Mouse (Mus musculus) heart, postnatal 25 days (tissue): ENCODE data around the gene Hoxb7. TPM values are rescaled to one million over a fixed set of nuclear protein-coding genes. Genes with fewer than 3 reads are reported as not detected.

Source experiments
- DNase-seq: peaks from one replicate; pipeline ENCODE4 v3.0.0; 2022; ENCODE audit warnings: low spot score
- intact Hi-C: fragments of 180-260 bp; cut with DNase I; formaldehyde crosslinking; loops from one replicate; pipeline ENCODE4 v1.15.1; 2025
- total RNA-seq, 2 experiments: library from RNA; stranded (reverse); gene quantifications; 2 replicates each; pipeline ENCODE4 v1.2.3; 2021

Hoxb7 gene
- total RNA-seq, 2 experiments from 2014 or later, result not detected

DNA sequence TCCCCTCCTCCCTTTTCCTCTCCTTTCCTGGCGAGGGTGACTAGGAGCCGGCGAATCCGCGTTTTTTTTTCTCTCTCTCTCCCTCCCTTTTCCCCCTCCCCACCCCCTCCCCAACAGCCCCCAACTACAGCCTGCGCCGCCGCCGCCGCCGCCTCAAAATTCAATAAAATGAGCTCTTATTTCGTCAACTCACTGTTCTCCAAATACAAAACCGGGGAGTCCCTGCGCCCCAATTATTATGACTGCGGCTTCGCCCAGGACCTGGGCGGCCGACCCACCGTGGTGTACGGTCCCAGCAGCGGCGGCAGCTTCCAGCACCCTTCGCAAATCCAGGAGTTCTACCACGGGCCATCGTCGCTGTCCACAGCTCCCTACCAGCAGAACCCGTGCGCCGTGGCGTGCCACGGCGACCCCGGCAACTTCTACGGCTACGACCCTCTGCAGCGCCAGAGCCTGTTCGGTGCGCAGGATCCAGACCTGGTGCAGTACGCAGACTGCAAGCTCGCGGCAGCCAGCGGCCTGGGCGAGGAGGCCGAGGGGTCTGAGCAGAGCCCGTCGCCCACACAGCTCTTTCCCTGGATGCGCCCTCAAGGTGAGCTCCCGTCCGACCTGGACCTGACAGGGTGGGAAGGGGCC is 3.5 kb upstream of the Hoxb7 start:
- no peak for DNase-seq
- intact Hi-C loops, result no loop called here

DNA sequence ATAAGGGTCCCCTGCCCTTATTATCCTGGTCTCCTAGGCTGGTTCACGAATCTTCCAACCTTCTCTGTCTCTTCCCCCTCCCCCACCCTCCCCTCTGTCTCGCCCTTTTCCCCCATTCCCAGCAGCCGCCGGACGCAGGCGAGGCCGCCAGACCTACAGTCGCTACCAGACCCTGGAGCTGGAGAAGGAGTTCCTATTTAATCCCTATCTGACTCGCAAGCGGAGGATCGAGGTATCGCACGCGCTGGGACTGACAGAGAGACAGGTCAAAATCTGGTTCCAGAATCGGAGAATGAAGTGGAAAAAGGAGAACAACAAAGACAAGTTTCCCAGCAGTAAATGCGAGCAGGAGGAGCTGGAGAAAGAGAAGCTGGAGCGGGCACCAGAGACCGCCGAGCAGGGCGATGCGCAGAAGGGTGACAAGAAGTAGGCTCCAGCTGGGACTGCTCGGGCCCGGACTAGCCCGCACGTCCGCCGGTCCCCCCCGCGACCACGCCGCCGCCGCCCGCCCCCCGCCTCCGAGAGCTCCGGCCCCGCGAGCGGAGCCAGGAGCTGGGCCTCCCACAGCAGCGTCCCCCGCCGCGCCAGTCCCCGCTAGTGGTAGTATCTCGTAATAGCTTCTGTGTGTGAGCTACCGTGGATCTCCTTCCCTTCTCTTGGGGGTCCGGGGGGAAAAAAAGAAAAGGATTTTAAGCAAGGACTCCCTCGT is 2.2 kb upstream of the Hoxb7 start:
- DNase-seq, result no peak
- intact Hi-C loops, result no loop called here

DNA sequence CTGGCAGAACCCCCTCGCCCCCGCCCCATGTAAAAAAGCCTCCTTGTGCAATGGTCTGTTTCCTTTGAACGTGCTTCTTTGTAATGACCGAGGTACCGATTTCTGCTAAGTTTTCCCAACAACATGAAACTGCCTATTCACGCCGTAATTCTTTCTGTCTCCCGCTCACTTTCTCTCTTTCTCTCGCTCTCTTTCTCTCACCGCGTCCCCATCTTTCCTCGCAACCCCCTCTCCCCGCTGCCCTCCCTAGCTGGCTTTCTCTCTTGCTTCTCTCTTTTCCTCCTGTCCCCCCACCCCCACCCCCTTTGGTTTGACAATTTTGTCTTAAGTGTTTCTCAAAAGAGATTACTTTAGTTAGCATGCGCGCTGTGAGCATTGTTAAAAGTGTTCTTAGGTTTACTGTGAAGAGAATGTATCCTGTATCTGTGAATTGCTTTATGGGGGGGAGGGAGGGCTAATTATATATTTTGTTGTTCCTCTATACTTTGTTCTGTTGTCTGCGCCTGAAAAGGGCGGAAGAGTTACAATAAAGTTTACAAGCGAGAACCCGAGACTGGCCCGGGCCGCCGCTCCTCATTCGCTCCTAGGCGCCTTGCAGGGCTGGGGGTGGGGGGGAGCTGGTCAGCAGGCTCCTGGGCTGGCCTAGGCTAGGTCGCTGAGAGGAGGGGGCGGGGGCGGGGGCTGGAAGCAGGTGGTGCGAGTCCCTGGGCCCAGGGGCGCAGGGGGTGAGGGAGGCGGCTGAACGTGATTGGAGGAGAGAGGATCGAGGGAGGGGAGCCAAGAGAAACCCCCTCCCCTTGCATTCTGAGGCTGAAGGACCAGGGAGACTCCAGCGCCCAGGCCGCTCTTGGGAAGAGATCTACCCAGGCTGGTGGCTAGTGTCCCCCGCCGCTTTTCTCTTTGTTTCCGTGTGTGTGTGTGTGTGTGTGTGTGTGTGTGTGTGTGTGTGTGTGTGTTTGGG is 1.4 kb upstream of the Hoxb7 start:
- no peak for DNase-seq
- intact Hi-C loops, result no loop called here

DNA sequence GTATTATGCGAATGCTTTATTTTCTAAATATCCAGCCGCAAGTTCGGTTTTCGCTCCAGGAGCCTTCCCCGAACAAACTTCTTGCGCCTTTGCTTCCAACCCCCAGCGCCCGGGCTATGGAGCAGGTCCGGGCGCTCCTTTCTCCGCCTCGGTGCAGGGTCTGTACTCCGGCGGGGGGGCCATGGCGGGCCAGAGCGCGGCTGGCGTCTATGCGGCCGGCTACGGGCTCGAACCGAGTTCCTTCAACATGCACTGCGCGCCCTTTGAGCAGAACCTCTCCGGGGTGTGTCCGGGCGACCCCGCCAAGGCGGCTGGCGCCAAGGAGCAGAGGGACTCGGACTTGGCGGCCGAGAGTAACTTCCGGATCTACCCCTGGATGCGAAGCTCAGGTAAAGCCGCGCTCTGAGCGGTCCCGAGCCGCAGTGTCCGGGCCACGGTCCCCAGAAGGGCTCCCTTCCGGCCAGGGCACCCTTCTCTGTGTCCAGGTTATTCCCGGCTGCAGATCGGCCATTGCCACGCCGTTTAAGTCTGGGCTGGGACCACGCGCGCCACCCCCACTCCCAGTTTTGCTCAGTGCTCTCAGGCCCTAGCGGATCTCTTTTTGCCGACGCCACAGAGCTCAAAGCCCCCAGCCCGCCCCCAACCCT is 439 bp downstream of the Hoxb7 start:
- intact Hi-C loops, result no loop called here
- no peak for DNase-seq

DNA sequence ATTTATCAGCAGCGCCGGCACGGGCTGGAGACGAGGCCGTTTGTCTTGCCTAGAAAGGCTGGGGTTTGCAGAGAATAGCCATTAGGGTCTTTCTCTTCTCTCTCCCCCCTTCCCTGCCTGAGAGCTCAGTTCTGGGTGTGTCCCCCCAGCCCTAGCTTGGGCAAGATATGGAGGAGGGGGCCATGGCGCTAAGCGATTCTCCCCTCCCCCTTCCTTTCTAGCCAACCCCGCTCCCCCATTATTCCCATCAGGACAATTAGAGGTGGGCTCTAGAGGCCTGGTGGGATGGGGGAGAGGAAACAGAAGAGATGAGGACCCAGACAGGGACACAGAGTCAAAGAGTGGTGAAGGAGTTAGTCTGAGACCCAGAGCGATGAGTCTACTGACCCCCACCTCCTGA is 988 bp downstream of the Hoxb7 start:
- intact Hi-C loops, result no loop called here
- DNase-seq, result no peak

DNA sequence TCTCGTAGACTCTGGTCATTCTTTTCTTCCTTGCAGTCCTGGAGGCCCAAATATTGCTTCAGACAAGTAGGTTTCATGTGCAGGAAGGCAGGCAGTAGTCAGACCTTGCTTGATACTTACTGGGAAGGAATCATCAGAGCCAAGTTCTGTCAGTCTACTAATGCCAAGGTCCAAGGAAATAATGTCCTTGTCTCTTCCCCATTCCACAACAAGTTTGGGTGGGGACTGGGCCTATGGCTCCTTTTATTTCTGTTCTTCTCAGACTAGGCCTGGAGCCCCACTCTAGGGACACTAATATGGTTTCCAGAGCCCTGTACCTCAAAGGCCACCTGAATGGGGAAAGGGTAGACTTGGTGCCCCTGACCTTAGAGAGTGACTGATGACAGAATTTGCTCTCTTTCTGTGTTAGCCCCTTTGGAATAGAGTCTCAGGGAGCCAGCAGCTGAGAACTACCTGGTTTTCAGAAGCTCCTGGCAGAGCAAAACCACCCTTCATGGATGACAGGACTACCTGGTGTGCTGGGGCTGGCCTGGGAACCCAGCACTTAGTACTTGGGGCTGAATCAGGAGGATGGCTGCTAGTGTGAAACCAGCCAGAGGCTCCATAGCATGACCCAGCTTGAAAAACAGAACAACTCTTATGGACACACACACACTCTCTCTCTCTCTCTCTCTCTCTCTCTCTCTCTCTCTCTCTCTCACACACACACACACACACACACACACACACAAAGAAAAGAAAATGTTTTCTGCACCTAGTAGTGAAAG is 2.2 kb downstream of the Hoxb7 start:
- intact Hi-C loops, result no loop called here

DNA sequence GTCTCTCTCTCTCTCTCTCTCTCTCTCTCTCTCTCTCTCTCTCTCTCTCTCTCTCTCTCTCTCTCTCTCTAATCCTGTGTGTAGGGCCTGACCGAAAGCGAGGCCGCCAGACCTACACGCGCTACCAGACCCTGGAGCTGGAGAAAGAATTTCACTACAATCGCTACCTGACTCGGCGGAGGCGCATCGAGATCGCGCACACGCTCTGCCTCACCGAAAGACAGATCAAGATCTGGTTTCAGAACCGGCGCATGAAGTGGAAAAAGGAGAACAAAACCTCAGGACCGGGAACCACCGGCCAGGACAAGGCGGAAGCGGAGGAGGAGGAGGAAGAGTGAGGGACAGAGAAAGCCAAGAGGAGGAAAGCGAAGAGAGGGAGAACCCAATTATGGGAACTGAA is 2.9 kb downstream of the Hoxb7 start:
- intact Hi-C loops, result no loop called here
- DNase-seq, result no peak

More for the DNA sequence above, 2.2 kb downstream of the Hoxb7 start:
- DNase-seq, result no peak

DNA sequence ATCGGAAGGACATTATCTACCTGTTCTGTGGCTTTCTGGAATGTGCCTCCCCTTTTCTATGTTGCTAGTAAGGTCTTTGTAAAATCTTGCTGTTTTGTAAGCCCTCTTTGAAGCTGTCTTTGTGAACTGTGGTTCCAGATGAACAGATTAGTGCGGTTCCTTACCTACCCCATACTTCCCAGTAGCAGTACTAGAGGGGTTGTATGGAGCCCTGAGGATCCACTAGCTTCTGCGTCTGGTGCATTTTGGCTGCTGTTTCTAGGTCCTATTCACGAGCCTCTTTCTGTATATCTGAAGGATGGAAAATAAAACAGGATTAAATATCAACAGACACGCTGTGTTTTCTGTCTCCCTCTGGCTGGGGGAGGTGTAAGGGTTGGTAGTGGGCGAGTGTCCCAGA is 3.4 kb downstream of the Hoxb7 start:
- intact Hi-C loops, result no loop called here
- DNase-seq, result no peak

DNA sequence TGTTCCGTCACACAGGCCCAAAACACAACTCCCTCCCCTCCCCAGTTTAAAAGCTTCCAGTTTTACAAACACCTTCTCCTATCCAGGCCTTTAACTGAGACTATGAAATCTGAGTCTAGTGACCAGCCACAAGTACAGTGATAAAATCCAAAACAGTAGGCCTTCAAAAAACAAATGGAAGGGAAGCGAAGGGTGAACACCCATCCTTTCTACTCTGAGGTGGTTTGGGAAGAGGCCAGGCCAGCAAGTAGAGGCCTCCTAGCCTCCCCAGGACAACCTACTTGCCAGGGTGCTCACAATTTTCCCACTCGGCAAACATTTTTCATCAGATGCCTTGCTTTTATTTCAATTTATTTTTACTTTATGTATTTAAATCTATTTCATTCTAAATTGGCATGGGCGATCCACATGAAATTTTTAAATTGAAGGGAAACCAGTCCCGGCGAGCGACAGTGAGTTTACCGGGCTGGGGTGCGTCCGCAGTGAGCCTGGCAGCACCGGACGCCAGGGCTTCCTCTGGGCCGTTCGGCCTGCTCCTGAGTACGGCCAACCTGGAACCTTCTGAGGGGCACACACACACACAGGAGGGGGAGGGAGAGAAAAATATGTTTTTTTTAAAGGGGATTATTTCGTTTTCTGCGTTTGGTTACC is 4.4 kb downstream of the Hoxb7 start:
- DNase-seq, result no peak
- intact Hi-C loops, result no loop called here

DNA sequence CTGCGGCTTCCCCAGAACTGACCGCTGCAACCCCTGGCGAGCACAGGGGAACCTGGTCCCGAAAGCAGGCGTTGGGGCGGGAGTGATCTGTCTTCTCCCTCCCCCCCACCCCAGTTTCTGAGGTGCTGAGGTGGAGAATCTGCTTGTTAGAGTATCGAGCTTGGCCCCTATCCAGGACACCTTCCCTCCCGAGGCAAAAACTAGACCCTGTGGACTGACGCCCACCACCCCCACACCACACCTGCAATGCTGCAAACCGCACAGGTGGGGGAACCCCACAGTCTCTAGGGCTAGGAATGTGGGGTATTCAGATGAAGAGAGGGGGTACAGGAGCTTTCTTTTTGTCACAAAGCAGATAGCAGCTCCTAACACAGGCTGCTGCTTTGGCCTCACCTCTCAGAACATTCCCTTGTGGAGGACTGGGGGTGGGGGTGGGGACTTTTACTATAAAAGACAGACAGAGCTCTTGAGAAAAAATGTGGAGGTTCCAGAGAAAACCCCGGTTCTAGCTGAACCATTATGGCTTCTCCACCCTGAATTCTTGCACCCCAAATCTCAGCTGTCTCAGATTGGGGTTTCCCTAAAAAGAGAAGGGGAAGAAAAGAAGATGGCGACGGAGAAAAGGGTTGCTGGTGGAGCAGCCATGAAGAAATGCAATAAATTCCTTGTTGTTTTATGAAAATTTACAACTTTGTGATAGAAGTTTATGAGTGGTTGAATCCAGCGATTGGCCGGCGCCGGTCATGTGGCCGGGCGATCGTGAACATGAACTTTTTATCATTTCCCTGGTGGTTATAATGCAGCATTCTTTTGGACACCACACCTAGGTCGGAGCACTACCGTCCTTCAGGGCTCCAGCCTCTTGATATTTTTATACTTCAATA is 5.5 kb downstream of the Hoxb7 start, which contains the start of gene Hoxb6:
Hoxb6 (plus strand) TSS at position 796 of the 884 bp plus-strand sequence.
- intact Hi-C loops, result no loop called here
- DNase-seq, result no peak

DNA sequence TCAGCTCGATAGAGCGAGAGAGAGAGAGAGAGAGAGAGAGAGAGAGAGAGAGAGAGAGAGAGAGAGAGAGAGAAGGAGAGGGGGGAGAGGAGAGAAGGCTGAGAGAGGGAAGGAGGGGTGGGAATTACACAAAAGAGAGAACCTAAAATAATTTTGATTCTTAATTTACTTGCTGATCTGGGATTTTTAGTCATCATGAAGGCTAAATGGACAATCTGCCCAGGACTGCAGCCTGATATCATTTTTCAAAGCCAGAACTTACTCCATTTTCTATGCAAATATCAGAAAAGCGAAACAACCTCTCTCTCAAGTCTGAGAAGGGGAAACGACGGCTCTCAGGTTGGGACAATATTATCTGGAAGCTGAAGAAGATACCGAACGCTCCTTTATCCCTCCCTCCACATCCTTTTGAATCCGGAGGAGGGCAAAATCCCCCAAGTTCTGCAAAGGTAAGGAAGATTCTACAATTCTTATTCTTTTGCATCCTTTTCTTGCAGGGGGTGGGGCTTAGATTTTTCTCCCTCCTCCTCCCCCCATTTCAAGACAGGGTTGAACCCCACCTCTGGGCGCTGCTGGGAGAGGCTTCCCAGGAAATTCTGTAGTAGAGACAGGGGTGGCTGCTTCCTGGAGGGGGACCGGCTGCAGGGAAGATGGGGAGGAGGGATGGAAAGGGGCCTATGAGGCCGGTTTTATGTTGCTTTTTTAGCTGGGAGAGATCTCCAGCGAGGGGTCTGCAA is 6.3 kb downstream of the Hoxb7 start:
- DNase-seq, result no peak
- intact Hi-C loops, result no loop called here

DNA sequence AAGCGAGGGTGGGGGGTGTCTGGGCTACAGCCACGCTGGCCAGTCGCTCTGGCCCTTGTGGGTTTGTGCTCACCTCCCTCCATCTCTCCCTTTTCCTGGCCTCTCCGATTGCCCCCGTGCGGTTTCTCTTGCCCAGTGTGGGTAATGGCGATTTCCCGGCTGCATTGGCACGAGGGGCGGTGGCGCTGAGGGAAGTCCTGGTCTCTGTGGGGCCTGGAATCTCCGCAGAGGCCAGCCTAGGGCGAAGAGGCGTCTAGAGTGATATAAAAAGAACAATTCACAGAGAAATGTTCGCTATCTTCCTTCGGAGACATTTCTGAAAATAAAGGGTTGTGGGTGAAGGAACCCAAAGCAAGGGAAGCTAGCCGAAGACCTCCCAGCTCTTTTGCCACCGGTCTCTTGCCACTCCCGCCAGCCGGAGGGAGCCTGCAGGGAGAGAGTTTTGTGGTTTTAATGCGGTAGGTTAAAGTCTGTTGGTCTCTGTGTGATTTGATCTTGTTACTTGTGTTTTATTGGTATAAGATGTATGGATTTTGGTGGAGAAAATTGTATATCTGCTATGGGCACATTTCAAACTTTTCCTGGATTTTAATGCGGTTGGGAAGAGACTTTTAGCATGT is 7.0 kb downstream of the Hoxb7 start:
- intact Hi-C loops, result no loop called here
- no peak for DNase-seq

DNA sequence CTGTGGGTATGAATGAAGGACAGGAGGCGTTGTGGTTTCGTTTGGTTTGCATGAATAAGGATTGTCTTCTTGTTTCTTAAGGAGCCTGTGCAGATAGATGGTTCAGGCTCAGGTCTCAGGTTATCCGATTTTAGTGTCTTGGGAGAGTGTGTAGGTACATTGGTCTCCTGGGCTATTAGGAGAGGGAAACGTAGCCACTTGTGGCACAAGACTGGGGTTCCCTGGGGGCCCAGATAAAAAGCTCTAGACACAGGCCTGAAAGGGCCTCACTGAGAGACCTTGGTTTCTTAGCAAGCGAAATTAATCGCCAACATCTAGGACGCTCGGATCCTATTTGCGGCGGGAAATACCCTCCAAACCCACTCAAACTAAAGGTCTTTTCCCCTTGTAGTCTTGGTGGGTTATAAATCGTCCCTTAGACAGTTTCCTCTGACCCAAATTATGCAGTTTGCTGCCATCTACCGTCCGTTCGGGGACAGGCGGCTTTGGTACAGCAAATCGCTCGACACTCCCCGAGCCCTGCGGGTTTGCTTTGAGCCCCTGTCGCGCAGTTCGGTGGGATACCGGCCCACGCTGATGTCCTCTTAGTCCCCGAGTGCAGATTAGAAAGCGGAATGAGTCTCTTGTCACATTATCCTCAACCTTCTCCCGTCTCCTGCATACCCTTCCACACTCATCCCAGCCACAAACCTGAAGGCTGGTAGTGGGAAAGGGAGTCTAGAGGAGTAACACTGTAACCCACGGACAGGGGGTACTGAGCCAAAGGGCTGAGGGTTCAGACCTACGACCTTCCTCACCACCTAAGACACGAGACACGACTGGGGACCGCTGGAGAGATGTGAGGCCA is 8.0 kb downstream of the Hoxb7 start:
- intact Hi-C loops, result loop anchor here (2.0 kb wide), 1 partner anchor 16 kb away; no protein-coding TSS in a partner anchor
- DNase-seq, result no peak

DNA sequence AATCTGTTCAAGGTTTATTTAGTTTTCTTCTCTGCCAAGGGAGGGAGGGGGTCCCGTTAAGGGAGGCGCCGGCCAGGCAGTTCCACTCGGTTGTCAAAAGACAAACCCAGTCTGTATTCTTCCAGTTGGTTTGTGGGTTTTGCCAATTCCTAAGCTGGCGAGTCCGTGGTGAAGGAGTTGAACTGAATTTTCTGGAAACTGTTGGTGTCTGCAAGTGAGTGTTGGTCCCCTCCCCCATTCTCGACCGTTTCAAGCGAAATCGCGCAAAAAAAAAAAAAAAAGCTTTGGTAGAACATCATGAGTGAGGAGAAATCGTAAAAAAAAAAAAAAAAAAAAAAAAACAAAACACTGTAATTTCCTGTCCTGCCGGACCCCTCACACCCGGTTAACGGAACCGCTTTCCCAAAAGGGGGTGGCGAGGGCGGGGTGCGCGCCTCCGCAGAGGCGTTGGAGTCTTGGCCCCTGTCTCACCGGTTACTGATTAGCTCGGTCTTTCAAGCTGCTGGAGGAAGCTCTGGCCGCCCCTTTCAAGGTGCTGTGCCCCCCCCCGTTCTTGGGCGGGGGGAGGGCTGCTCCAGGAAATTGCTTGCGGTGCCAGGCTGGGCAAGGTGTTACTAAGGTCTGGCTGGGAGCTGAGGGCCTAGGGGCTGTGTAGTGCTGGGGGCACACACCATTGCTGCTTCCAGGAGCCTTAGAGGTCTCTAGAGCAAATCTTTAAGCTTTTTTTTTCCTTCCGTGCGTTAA is 8.8 kb downstream of the Hoxb7 start:
- intact Hi-C loops, result loop anchor here (2.0 kb wide), 1 partner anchor 16 kb away; no protein-coding TSS in a partner anchor

DNA sequence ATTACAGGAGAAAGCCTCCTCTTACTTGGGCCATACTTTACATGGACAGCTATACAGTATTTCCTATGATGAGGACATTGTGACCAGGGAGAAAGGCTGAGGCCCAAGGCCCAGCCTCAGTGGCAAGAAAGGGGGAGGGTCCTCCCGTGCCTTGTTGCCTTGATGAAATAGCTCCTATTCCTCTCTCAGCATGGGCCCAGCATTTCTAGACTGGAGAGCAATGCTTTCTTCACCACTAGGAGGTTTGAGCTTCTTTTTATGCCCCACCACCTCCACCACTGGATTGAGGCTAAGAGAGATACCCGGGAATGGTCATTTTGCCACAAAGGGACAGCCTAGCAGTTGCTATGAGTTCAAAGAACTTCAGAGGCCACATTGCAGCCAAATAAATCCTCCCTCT is 10.6 kb downstream of the Hoxb7 start:
- no peak for DNase-seq
- intact Hi-C loops, result no loop called here

More for the DNA sequence above, 8.8 kb downstream of the Hoxb7 start:
- DNase-seq, result no peak
